Mouse (Mus musculus) embryonic facial prominence, embryonic 15.5 days (tissue): ENCODE measurements at regions not wholly inside any gene's neighbourhood (a gene's known extent, or its start where the extent isn't known, plus 50 kb on each side); places are given as distances from the start of the nearest gene placed in this dataset.

ENCODE experiments used
- ATAC-seq: fragments of 200-750 bp; cut with Nextera tagmentation; 2 replicates; pipeline ENCODE4 v1.8.0; 2017; ENCODE audit warnings: low read depth, moderate TSS enrichment; ENCODE audit not compliant: insufficient number of reproducible peaks, low FRiP score, low TSS enrichment
- H3K27ac ChIP-seq: fragments of 300-500 bp; sonication (generic); replicated peaks from 2 replicates; pipeline ENCODE4 v1.5.1; 2015; ENCODE audit warnings: mild to moderate bottlenecking, inconsistent platforms
- H3K27me3 ChIP-seq: fragments of 300-500 bp; sonication (generic); 2 replicates; pipeline ENCODE4 v1.6.1; 2015; ENCODE audit warnings: inconsistent platforms
- H3K36me3 ChIP-seq: fragments of 300-500 bp; sonication (generic); 2 replicates; pipeline ENCODE4 v1.6.1; 2015; ENCODE audit warnings: mild to moderate bottlenecking, inconsistent platforms
- H3K4me1 ChIP-seq: fragments of 300-500 bp; sonication (generic); 2 replicates; pipeline ENCODE4 v1.6.1; 2015; ENCODE audit warnings: inconsistent platforms
- H3K4me2 ChIP-seq: fragments of 300-500 bp; sonication (generic); replicated peaks from 2 replicates; pipeline ENCODE4 v1.6.1; 2015; ENCODE audit warnings: mild to moderate bottlenecking, inconsistent platforms
- H3K4me3 ChIP-seq: fragments of 300-500 bp; sonication (generic); replicated peaks from 2 replicates; pipeline ENCODE4 v1.5.1; 2015; ENCODE audit warnings: mild to moderate bottlenecking, inconsistent platforms
- H3K9ac ChIP-seq: fragments of 300-500 bp; sonication (generic); 2 replicates; pipeline ENCODE4 v1.6.1; 2015; ENCODE audit warnings: inconsistent platforms
- H3K9me3 ChIP-seq: fragments of 300-500 bp; sonication (generic); replicated peaks from 2 replicates; pipeline ENCODE4 v1.6.1; 2016; ENCODE audit warnings: inconsistent platforms
- WGBS: fragments of 180-500 bp; shearing (Covaris S2); methylation state at CpG from one replicate; pipeline ENCODE4 v1.1.7; 2015; 5-methylcytosine and 5-hydroxymethylcytosine counted together

DNA sequence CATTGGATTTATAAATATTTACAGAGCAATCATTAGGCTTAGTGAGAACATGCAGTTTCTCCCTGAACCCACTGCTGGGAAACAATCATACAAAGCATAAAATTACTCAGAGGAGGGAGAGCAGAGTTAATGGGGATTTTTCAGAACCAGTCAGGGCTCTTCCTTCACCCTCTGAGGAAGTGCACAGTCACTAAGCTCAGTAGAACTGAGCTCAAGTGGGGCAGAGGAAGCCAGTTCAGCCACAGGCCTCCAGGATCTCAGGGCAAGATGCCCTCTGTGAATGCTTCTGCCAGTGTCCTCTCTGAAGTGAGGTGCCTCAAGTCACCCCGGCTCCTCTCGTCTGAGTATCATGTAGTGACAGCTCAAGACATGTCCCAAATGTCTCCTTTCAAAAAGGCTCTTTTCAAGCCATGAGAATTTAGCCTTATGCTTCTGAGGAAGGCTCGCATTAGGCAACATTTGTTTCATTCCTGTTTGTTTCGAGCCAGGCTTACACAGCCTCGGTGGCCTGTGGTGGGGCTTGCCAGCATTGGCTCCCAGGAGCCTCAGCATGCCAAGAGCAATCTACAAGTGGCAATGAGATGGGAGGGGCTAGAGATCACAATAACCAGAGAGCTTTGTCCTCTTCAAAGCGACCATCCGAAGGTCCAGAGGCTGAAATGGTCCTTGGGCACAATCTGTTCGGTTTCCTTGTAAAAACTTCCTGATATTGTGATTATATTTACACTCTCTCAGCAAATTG, 169.8 kb downstream of the Tmem26 start:
- no peaks in the 10 kb centered on the region for H3K9me3 ChIP-seq
- no peak overlapping the region for H3K4me3 ChIP-seq
- 0 out of 2 replicates have a peak overlapping the region, but pooled peaks have one; percentile 31 for H3K27ac ChIP-seq
- H3K27me3 ChIP-seq, result no peaks in the 10 kb centered on the region
- no peak overlapping the region for H3K9ac ChIP-seq
- 47% methylated on average over 8 of the region's 8 CpGs for WGBS
- ATAC-seq, result no peak
- no peaks in the 10 kb centered on the region for H3K4me1 ChIP-seq
- no peak overlapping the region for H3K4me2 ChIP-seq
- H3K36me3 ChIP-seq, result no peaks in the 10 kb centered on the region

DNA sequence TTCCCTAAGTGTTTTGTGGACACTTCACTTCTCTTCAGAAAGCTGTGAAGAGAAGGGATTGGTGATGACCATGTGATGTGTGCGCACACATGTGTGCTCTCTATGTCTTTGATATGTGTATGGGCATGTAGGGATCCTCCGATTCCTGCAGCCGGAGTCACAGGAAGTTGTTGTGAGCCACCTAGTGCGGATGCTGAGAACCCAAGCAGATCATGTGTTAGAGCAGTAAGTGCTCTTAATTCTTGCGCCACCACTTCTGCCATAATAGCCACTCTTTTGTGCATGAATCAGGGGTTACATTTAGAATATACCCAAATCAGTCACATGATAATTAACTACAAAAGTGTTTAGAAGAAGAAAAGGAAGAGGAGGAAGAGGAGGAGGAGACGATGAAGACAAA, 170.7 kb downstream of the Tmem26 start:
- Histone ChIP-seq H3K27ac (no peak overlapping the region), H3K36me3 (no peaks in the 10 kb centered on the region), H3K9me3 (no peaks in the 10 kb centered on the region), H3K4me2 (no peak overlapping the region), H3K9ac (no peak overlapping the region), H3K4me3 (no peak overlapping the region), H3K27me3 (no peaks in the 10 kb centered on the region), H3K4me1 (no peaks in the 10 kb centered on the region)
- ATAC-seq, result no peak
- 79% methylated on average over 6 of the region's 6 CpGs for WGBS

DNA sequence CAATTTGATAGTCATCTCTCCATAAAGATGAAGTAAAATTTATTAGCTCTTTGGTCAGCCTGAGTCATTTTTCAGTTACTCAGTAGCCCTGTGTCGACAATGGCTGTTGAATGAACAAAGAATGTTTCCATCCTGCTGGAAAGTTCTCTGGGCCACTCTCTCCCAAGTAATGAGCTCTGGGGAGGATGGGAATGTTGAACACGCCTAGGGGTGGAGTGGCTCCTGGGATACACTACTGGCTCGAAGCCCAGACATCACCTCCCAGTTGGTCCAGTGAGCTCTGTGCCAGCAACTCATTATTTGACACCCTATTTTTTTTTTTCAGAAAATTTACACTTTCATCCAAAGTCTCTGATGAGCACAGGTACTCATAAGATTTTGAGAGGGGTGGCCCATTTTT, 174.1 kb downstream of the Tmem26 start:
- H3K9me3 ChIP-seq, result no peaks in the 10 kb centered on the region
- H3K4me3 ChIP-seq, result no peak overlapping the region
- no peak for ATAC-seq
- H3K36me3 ChIP-seq, result no peaks in the 10 kb centered on the region
- WGBS, result 45% methylated on average over 3 of the region's 3 CpGs
- no peak overlapping the region for H3K4me2 ChIP-seq
- no peak overlapping the region for H3K9ac ChIP-seq
- H3K27me3 ChIP-seq, result no peaks in the 10 kb centered on the region
- no peaks in the 10 kb centered on the region for H3K4me1 ChIP-seq
- H3K27ac ChIP-seq, result no peak overlapping the region

DNA sequence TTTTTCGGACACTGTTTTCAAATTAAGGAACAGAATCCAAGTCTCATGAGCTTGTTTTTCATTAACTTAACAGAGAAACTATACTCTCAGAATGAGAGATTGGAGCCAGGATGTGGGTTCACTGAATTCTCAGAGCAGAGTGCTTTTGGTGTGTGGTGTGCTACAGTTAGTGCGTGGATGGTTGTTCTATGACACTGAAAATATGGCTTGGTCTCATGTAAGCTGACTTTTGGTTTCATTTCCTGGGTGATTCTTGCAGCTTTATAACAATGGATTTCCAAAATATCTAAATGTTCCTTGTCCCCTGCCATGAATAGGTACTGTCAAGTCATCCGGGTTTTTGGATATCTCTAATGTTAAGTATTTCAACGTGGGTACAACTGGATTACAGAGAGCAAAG, 177.7 kb downstream of the Tmem26 start:
- H3K9me3 ChIP-seq, result no peaks in the 10 kb centered on the region
- H3K4me1 ChIP-seq, result no peaks in the 10 kb centered on the region
- no peak overlapping the region for H3K4me3 ChIP-seq
- no peak overlapping the region for H3K9ac ChIP-seq
- H3K27me3 ChIP-seq, result no peaks in the 10 kb centered on the region
- no peak overlapping the region for H3K27ac ChIP-seq
- no peak overlapping the region for H3K4me2 ChIP-seq
- no peaks in the 10 kb centered on the region for H3K36me3 ChIP-seq
- WGBS, result 67% methylated on average over 4 of the region's 4 CpGs
- ATAC-seq, result no peak

DNA sequence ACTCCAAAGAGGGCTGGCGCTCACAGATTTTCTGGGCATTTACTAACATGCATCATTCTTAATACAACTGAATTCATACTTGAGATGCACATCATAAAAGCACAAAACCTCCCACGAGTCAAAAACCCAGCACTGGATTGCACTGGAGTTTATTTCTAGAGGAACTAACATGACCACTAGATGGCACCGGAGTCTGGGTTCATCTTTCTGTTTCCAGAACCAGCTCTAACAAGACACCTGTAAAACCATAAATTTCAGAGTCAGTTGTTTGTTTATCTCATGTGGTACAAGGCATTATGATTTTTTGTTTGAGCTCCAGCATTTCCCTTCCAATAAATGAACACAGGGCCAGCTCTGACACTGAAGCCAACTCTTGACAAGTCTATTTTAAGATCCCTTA, 179.2 kb downstream of the Tmem26 start:
- ATAC-seq, result no peak
- 16% methylated on average over 3 of the region's 3 CpGs for WGBS
- no peak overlapping the region for H3K27ac ChIP-seq
- H3K9me3 ChIP-seq, result no peaks in the 10 kb centered on the region
- no peaks in the 10 kb centered on the region for H3K36me3 ChIP-seq
- no peak overlapping the region for H3K9ac ChIP-seq
- H3K4me1 ChIP-seq, result no peaks in the 10 kb centered on the region
- H3K27me3 ChIP-seq, result no peaks in the 10 kb centered on the region
- H3K4me2 ChIP-seq, result no peak overlapping the region
- H3K4me3 ChIP-seq, result no peak overlapping the region

DNA sequence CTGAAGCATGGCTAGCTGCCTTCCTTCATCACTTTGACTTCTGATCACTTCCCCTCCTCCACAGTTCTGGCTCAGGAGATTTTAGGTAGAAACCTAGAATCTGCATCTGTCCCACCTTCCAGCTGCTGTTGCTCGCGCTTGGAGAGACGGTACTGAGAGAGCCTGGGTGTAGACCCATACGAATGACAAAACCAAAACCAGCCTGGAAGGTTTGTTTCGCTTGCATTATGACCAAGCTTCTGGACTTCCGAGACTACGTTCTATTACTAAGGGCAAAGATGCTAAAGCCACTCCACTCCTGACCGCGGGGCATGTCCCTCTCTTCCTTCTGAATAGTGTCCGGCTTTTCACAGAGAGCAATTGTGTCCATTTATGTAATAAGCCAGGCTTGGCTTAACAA, 180.9 kb downstream of the Tmem26 start:
- no peak overlapping the region for H3K4me3 ChIP-seq
- no peak for ATAC-seq
- no peak overlapping the region for H3K4me2 ChIP-seq
- H3K9ac ChIP-seq, result no peak overlapping the region
- H3K36me3 ChIP-seq, result no peaks in the 10 kb centered on the region
- H3K9me3 ChIP-seq, result no peaks in the 10 kb centered on the region
- H3K4me1 ChIP-seq, result peaks cover 5% of the 10 kb centered on the region; the same call in 1 of the 2 replicates
- H3K27me3 ChIP-seq, result no peaks in the 10 kb centered on the region
- H3K27ac ChIP-seq, result no peak overlapping the region
- 95% methylated on average over 10 of the region's 10 CpGs for WGBS

DNA sequence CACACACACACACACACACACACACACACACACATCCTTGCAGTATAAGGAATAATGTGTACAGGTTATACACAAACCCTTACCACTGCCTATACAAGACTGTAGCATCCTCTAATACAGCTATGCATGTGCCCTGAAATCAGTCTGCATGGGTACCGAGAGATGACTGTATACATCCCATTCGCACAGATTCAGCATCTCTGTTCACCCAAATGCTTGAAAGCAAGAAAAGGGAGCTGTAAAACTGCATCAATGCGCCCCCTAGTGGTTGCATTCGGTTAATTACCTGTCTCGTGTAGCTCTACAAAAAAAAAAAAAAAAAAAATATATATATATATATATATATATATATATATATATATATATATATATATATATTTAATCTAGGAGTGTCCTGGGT, 184.8 kb downstream of the Tmem26 start:
- peaks cover 5% of the 10 kb centered on the region; the same call in 1 of the 2 replicates for H3K4me1 ChIP-seq
- WGBS, result 16% methylated on average over 5 of the region's 5 CpGs
- H3K27ac ChIP-seq, result no peak overlapping the region
- no peak overlapping the region for H3K4me2 ChIP-seq
- H3K9me3 ChIP-seq, result no peaks in the 10 kb centered on the region
- ATAC-seq, result no peak
- no peaks in the 10 kb centered on the region for H3K36me3 ChIP-seq
- no peak overlapping the region for H3K9ac ChIP-seq
- H3K27me3 ChIP-seq, result no peaks in the 10 kb centered on the region
- H3K4me3 ChIP-seq, result no peak overlapping the region

DNA sequence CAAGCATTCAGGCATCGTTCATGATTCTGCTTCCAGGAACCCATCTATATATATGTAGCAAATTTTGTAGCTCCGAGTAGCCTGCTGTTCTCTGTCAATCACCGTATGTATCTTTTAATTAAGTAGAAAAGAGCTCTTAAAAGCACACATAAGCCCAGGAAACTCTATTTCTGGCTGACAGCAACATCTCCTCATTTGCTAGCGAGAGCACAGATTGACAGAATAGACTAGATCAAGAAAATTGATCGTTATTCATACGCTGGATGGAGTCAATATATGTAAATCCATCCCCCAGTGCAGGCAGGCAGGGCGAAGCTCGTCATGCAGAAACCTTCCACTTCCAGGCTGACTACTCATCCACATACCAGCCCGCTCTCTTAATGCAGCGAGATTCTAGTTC, 185.6 kb downstream of the Tmem26 start:
- no peaks in the 10 kb centered on the region for H3K36me3 ChIP-seq
- H3K9me3 ChIP-seq, result no peaks in the 10 kb centered on the region
- 0 out of 2 replicates have a peak overlapping the region, but pooled peaks have one; percentile 8 for H3K4me2 ChIP-seq
- peak overlapping the region; percentile 51; the same call in 1 of the 2 replicates for H3K27ac ChIP-seq
- peaks cover 5% of the 10 kb centered on the region; the same call in 1 of the 2 replicates for H3K4me1 ChIP-seq
- ATAC-seq, result no peak
- H3K9ac ChIP-seq, result no peak overlapping the region
- no peaks in the 10 kb centered on the region for H3K27me3 ChIP-seq
- no peak overlapping the region for H3K4me3 ChIP-seq
- WGBS, result 45% methylated on average over 10 of the region's 10 CpGs

DNA sequence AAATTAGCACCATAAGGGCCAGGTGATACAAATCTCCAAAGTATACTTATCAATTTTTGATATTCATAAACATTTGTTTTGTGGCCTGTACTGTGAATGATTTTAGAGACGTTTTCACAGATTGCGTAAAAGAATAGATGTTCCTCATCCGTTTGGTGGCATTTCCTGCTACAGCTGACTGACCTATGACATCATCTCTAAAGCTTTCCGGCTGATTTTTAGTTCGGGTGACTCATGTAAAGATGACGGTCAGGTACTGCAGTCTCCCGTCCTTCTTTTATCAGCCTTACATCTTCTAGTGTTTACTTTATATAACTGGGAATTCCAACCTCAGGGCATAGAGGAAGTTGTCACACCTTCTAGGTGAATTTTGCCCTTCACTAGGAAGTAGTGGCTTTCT, 192.7 kb downstream of the Tmem26 start:
- Histone ChIP-seq H3K4me2 (no peak overlapping the region), H3K36me3 (no peaks in the 10 kb centered on the region), H3K9ac (no peak overlapping the region), H3K4me3 (no peak overlapping the region), H3K27ac (no peak overlapping the region), H3K9me3 (no peaks in the 10 kb centered on the region), H3K27me3 (no peaks in the 10 kb centered on the region), H3K4me1 (no peaks in the 10 kb centered on the region)
- ATAC-seq, result no peak
- 60% methylated on average over 7 of the region's 7 CpGs for WGBS

DNA sequence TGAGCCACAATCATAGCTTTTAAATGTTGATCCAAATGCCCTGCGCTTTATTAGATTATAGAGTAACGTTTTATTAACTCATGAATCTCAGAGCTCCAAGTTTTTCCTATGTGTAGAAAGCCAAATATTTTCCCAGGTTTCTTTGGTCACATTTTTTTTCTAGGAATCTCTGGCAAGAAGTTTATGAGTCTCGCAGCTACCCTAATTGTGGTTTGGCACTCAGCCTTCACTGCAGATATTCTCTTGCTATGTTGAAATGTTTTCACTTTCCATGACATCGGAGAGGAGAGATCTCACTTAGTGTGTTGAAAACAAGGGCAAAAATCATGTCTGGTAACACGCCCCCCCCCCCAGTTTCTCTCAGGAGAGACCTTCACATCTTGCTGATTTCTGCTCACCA, 212.4 kb downstream of the Tmem26 start:
- H3K27me3 ChIP-seq, result no peaks in the 10 kb centered on the region
- H3K4me3 ChIP-seq, result no peak overlapping the region
- WGBS, result 40% methylated on average over 5 of the region's 5 CpGs
- H3K9ac ChIP-seq, result no peak overlapping the region
- H3K36me3 ChIP-seq, result no peaks in the 10 kb centered on the region
- no peaks in the 10 kb centered on the region for H3K9me3 ChIP-seq
- no peaks in the 10 kb centered on the region for H3K4me1 ChIP-seq
- no peak for ATAC-seq
- no peak overlapping the region for H3K27ac ChIP-seq
- H3K4me2 ChIP-seq, result no peak overlapping the region

DNA sequence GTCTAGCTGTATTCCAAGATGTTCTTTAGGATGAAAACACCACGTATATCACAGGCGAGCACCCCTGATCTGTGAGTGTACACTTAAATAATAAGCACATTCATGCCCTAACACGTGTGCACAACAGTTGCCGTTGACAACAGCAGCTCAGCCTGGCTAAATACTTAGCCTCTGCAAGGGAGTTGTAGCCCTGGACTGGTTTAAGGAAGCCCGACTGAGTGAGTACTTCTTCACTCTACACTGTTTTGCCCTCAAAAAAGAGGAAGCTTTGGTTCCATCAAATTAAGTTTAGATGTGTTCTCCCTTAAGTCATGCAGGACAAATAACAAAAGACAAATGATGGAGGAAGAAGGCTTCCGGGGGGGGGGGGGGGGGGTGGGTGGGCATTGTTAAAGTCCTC, 208.0 kb upstream of the Rhobtb1 start:
- H3K4me3 ChIP-seq, result no peak overlapping the region
- WGBS, result 68% methylated on average over 6 of the region's 6 CpGs
- H3K4me1 ChIP-seq, result no peaks in the 10 kb centered on the region
- no peaks in the 10 kb centered on the region for H3K27me3 ChIP-seq
- no peaks in the 10 kb centered on the region for H3K9me3 ChIP-seq
- H3K4me2 ChIP-seq, result no peak overlapping the region
- H3K9ac ChIP-seq, result no peak overlapping the region
- H3K36me3 ChIP-seq, result no peaks in the 10 kb centered on the region
- no peak for ATAC-seq
- H3K27ac ChIP-seq, result no peak overlapping the region

DNA sequence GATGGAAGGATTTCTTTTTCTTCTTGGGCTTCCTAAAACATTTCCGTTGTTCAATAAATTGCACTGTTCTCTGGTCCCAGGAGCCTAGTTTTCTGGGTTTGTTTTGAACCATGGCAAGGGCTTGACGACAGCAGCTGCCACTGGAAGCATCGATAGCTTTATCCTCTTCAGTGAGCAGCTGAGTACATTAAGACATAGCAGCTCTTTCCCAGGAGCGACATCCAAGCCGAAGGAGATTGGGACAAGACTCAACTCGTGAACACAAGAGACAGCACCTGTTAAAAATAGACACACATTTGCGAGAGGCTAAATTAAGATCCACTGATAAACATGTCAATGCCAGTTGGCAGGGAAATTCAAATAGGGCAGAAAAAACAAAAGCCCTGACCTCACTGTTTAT, 194.7 kb upstream of the Rhobtb1 start:
- Histone ChIP-seq H3K4me3 (no peak overlapping the region), H3K27ac (no peak overlapping the region), H3K4me1 (no peaks in the 10 kb centered on the region), H3K9me3 (no peaks in the 10 kb centered on the region), H3K4me2 (no peak overlapping the region), H3K36me3 (no peaks in the 10 kb centered on the region), H3K9ac (no peak overlapping the region), H3K27me3 (no peaks in the 10 kb centered on the region)
- 55% methylated on average over 7 of the region's 7 CpGs for WGBS
- no peak for ATAC-seq
